Mouse (Mus musculus) small intestine, adult 2 months (tissue): ENCODE results near the gene 2310007B03Rik.

ENCODE experiments used
- CTCF ChIP-seq: fragments of 200-500 bp; IDR thresholded peaks from 2 replicates; pipeline ENCODE4 v1.5.1; 2012; ENCODE audit warnings: low read depth, mild to moderate bottlenecking, control low read depth, inconsistent platforms, low read length, moderate library complexity, mixed read lengths; ENCODE audit not compliant: insufficient replicate concordance, insufficient read length; ENCODE audit errors: extremely low read depth
- POLR2A ChIP-seq: fragments of 200-500 bp; IDR thresholded peaks from 2 replicates; pipeline ENCODE4 v1.6.1; 2012; ENCODE audit warnings: low read depth, mild to moderate bottlenecking, control low read depth, inconsistent platforms, low read length, moderate library complexity

GRCm38 (mm10) chr1:93123179-93123854 lies 37.4 kb downstream of the 2310007B03Rik start:
- TF ChIP-seq CTCF = no peak
- TF ChIP-seq POLR2A = no peak
